Mouse (Mus musculus) embryo, embryonic 9.5 days (tissue): ENCODE data around the gene Zfp277.

Source experiments
- DNase-seq: peaks from one replicate; pipeline ENCODE4 v3.0.0-alpha.2; 2017; ENCODE audit errors: extremely low spot score

Zfp277 gene

DNA sequence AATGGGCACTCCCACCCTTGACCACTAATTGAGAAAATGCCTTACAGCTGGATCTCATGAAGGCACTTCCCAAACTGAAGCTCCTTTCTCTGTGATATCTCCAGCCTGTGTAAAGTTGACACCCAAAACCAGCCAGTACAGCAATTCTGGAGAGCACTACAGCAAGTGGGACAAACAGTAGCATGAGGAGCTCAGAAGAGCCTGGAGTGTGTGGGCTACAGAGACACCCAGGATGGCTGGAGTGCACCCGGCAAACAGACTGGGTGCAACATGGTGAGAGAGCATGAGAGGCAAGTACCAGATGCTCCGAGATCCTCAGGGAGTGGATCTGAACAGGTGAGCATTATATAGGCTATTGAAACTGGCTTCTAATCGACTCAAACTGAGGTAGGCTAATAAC, 93.8 kb downstream of the Zfp277 start:
- no peak for DNase-seq

DNA sequence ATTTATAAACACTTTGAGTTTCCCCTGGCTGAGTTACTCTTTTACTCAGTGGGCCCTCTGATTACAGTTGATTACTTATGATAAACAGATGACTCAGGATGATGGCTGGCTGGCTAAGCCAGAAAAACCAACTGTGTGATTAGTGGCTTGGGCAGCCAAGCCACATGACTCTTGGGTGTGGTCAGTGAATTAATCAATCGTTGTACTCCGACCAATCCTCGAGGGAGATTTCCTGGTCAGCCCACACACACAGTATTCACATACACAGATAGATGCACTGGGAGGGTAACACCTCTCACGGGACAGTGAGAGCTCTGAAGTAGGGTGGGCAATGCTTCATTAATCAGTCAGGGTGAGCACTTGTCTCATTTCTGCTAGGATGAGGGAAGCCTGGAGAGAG, 97.5 kb downstream of the Zfp277 start:
- DNase-seq: no peak

DNA sequence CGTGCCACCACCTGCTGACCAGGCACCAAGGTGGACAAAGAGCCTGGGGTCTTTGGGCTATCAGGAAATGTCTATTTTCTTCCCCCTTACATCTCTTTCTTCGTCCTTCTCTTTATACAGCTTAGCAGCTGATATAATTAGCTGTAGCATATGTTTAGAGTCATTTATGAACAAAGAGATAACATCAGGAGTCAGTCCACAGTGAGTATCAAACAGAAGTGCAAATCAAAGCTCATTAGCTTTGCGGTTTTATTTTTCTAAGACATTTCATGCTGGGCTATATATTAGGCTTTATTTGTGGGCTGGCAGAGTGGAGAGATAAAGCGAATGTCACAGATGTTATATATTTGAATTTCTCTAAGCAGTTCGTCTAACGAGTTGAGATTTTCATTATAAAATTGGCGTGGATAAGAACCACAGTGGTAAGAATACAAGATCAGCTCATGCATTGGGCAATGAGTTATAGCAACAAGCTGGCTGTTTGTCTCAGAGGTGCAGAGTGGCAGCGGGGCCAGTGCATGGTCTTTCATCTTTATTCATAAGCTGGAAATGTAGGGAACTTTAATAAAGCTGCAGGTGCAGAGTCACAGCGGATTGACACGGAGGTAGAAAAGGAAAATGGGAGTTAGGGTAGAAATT, 98.5 kb downstream of the Zfp277 start:
- no peak for DNase-seq

DNA sequence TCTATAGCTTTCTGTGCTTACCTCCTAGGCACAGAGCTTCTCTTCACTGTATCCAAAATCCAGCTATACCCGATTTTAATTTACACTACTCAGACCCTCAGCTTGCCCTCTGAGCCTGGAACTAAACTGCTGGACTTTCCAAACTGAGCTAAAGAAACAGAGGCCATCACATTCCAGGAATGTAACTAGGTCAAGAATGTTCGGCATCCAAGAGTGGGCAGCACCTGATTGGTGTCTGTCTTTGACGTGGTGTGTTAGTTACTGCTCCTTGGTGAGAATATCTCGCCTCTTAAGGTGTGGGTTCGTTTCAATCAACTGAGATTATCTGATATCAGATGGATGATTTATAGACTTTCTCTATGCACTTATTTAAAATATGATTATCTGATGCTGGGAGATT, 104.3 kb downstream of the Zfp277 start:
- no peak for DNase-seq

DNA sequence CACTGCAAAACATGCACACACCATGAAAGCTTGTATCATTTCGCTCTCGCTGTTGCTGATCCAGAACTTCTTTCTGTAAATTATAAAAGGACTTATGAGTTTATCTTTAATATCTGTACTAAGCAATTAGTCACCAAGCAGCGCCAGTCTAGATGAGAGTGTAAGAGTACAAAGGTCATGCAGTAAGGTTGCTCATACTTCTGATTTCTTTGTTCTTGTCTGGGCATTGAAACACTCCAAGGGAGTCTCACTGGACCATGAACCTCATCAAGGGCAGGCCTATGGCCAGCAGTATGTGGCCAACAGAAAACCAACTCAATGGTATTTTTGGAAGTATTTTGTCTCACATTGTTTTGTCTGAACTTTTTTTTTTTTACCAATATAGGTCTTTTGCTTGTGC, 110.4 kb downstream of the Zfp277 start:
- no peak for DNase-seq

DNA sequence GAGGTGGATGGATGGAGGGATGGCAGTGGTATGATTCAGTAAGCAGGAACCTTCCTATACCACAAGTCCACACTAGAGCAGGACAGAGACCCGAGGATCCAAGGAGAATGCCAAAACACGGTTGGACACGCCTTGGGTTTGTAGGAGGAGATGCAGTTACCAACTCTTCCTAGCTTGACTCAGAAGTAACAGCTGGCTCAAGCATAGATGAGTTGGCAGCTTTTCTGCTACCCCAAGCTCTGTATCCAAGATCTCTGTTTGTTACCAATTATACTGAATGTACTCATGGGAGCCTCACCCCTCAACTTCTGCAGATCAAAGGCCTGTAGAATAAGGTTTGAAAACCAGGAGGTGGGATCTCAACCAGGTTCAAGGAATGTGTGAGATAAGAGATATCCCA, 114.2 kb downstream of the Zfp277 start:
- DNase-seq: no peak

DNA sequence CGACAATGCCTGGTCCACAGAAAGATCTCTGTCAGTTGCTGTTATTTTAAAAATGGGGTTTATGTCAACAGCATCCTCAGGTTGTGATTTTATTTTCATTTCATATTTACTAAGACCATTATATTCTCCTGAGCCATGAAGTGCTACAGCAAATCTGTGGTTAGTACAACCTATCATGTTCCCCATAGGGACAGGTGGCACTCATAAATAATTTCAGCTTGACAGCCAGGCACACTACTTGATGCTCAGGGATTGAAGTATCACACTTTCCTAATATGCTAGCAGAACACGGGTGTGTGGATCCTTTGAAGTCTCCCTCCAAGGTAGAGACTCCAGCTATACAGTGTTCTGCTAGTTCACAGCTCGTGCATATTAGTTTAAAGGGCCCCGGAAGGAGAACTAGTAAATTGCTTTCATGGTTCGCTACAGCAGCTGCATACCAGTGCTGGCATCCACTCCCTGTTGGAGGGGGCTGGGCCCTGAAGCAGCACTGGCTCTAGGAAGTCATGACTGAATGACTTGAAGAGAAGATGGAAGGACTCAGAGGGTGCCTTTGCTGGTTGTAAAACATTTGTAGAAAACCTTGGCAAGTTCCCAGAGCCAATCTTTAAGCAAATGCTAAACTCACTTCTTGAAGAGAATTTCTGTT, 118.6 kb downstream of the Zfp277 start:
- no peak for DNase-seq

DNA sequence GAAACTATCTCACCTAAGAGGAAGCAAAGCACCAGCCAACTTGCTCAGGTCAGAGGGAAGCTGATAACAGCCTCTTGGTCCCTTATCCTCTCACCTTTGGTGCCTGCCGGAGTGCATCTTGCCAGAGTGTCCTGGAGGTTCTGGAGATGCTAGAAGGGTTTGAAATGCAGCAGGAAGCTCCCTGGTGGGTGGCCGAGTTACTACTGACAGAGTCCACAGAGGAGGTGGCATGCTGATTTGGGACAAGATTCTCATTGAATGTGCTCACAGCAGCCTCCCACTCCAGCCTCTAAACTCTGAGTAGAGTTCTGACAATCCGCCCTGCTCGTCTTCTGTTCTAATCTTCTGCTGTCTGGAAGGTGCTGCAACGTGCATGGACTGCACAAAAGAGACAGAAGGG, 120.1 kb downstream of the Zfp277 start:
- no peak for DNase-seq

DNA sequence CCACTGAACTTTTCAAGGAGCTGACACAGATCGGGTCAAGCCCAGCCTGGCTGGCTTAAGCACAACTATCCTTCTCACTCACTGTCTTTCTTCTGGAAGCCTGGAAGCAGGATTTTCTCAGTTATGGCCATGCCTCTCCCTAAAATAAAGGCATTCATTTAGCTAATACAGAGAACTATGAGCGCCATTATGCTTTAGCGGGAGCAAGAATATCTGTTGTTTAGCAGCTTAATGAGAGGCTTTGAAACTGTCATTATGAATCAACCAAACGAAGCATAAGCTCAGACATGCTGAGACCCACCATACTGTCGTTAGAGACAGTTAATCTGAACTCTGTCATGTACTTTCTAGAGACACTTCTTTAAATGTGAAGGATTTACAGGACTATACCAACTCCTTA, 120.9 kb downstream of the Zfp277 start:
- DNase-seq: no peak

DNA sequence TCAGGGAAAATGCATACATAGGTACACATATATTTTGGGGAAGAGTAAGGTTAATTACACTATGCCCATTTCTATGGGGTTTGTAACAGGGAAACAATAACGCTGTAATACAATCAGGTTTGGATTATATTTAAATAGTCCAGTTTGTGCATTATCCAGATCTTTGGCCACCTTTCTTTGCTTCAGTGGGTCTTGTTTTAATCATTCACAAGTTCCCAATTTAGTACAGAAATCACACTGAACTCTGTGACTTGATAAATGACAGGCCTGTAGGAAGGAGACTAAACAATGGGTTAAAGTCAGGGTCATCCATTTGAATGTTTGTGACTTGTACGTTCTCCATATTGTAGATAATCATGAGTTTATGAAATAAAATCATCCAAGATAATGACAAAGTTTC, 130.6 kb downstream of the Zfp277 start:
- no peak for DNase-seq

DNA sequence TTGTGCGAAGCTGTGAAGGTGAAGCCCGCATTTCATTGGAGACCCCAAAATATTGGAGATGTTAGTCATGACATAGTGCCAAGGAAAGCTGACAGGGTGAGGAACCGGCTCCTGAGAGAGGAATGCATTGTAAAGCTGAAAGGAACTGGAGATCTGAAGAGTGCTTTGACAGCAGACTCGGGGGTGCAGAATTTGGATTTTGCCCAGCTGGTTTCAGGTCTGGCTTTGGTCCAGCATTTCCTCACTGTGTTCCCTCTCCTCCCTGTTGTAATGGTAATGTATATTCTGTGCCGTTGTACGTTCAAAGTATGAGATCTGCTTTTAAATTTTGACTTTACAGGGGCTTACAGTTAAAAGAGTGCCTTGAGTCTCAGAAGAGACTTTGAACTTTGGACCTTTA, 141.7 kb downstream of the Zfp277 start:
- no peak for DNase-seq

DNA sequence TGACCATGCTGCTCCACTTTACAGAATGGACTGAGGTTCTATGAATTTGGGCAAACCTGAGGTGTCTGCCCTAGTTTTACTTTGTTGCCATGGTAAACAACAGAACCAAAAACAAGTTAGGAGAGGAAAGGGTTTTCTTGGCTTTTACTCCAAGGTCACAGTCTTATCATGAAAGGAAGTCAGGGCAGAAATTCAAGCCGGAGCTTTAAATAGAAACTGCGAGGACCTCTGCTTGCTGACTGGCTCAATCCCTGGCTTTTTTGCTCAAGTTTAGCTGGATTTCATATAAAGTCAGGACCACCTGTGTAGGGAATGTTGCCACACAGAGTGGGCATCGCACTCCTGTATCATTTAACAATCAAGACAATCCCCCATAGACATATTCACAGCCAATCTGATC, 147.1 kb downstream of the Zfp277 start:
- DNase-seq: no peak

DNA sequence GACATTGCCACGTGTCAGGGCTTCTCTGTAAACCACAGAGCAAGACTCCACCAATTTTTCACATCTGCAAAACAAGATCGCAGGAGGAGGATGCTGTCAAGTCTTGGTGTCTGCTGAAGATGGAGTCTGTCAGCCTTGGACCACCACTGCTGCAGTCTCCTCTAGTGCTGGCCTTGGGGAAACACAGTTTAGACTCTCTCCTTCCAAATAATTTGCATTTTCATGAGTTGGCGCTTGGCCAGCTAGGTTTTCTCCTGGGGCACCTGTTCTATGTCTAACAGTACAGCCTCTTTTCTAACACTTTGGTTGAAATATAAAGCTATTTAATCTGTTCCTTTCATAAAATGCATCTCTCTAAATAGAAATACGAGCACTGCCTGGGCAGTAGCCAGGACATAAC, 159.2 kb downstream of the Zfp277 start:
- DNase-seq: no peak

DNA sequence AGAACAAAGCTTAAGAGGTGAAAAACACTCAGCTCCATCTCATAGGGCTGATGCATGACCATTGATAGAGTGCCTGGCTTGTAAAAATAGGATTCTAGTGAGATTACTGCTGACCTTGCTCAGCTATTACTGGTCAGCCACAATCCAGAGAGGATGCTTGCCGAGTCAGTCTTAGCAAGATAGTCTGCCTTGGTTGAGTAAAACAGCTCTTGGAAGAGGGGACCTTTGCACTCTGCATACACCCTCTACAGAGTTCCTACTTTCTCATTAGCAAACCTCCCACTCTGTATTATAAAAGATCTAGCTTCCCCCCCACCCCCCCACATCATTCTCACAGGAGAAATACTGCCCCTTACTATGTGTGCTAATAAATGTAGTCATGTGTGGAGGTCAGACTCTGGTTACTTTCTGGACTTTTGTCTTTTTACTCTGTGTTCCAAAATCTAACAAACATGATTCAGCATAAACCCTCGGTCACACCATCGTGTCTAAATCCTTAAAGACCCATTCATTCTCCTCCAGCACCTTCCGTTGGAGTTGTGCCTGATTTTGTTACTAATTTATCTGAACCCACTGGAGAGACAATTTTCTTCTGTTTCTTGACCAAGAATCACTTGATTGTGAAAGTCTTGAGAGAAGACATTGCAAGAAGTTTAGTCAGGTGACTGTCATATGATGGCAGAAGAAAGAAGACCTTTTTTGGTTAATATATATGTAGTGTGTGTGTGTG, 164.9 kb downstream of the Zfp277 start:
- no peak for DNase-seq

DNA sequence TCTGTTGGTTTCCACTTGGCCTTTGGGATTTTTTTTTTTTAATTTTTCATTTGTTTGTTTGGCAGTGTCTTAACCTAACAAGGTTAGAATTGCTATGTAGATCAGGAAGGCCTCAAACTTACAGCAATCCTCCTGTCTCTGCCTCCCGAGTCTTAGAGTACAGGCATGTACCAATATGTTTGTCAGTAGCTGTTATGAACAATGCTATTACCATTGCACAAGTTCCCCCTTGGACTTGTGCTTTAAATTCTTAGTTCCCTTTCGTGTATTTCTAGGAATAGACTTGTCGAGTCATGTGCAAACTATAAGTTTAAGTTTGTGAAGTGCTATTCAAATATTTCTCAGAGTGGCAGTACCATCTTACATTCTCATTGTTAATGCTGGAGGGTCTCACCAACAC, 168.1 kb downstream of the Zfp277 start:
- DNase-seq: no peak

DNA sequence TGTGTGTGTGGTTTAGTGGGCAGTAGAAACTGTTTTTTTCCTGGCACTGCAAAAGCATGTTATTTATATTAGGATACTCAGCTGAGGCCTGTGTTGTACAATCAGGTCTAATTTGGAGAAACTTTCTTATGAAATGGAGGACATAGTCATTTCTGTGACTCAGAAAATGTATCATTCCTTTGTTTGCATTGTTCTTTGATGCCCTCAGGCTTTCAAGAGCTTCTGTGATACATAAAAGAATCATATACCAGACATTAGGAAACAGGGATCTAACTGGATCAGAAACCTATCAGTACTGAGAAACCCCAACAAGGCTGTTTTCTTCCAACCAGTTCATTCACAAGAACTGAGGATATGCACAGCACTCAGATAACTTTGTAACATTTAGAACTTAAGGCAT, 170.8 kb downstream of the Zfp277 start:
- no peak for DNase-seq

DNA sequence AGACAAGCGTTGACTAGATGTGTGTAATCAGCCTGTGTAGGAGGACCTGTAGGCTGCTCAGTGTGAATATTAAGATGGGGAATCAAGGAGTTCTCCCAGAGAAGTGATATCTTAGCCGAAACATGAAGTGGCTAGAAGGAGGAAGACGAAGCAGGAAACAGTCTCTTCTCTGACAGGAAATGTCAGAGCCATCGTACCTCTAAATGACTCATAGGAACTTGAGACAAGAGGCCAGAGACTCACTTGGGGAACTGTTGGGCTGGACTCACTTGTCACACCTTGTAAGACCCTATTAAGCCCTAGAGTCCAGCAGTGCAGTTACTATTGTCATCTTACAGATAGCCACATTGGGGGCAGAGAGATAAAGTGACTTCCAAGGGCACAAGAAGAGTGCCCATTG, 172.4 kb downstream of the Zfp277 start:
- no peak for DNase-seq

DNA sequence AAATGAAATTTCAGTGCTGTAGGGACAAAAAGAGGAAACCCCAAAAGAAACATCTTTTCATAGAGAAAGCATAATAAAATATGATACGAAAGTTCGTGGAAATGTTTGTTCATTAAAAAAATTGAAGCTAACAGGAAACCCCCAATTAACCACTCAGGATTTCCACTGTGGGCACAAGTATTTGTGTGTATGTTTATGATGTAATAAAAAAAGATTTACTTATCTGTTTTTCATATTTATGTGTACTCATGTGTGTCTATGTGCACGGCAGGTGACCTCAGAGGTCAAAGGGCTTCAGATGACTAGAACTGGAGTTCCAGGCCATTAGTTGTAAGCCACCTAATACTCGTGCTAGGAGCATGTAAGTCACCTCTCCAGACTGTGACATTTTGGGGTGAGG, 173.0 kb downstream of the Zfp277 start:
- DNase-seq: no peak

DNA sequence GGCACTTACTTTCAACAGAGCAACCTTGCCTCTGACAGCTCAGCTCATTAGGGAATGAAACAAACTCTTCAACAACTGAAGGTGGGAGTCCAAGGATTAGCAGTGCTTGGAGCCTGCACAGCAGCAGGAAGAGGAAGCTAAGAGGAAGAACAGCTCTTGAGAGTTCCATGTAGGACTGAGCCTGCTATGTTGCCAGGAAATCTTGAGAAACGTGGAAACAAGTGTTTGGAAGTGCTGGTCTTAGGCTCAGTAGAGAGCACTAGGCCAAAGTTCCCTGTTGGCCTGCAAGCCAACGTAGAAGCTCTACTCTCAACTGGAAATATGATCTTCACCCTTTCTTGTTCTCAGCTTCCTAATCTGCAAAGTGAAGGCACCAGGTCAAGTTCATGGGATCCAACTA, 177.4 kb downstream of the Zfp277 start:
- no peak for DNase-seq
